In the genomic region with DNA sequence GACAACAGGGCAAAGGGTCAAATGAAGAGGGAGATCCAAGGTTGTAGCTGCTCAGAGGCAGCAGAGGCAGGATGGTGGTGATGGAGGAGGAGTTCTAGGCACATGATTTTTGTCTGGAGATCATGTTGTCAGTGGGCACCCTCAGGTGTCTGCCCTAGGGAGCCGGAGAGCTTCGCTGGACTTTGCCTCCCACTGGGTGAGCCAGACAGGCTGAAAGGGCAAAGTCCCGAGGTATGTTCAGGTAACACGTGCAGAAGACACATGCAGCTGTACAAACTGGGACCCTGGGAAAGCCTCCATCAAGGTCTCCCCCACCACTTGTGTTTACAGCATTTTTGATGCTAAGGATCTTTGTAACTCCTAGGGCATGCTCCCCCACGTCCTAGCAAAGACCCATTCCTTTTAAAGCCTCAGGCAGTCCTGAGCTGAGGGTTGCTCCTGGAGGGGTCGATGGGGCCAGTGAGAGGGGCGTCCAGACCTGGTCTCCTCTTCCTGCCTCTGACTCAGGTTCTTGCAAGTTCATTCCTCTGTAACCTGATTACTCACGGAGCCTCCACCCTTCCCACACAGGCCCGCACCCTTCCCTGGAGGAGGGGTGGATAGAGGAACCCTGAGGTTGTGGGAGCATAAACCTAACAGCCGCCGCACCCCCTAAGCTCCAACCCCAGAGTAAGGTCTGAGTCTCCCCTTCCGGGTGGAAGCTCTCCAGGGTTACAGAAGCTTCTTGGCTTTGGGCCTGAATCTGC, we compare ENCODE assay signal across 14 mouse cellular contexts. TPM values are rescaled to one million over a fixed set of nuclear protein-coding genes. Genes with fewer than 3 reads are reported as not detected.
DNase-seq lines count a peak whose midpoint lies in the region; ATAC-seq and TF ChIP-seq lines count a peak whose summit lies in the region.
"Had no signal": no experiment of that assay in that cellular context is flagged by ENCODE, and none has a peak within 500 bp of the region (broad histone marks: within the 10 kb centered on the region; RNA-seq: fewer than 3 reads in every experiment).

No protein-coding gene starts in this region.

- no peaks in the 10 kb centered on the region for H3K9me3 ChIP-seq in lung, postnatal 0 days (ENCODE audit: low read length)
- H3K9me3 ChIP-seq in intestine, embryonic 14.5 days (ENCODE audit: control insufficient read depth, low read length): peaks cover 3% of the 10 kb centered on the region; the same call in 1 of the 2 replicates
- H3K9me3 ChIP-seq in limb, embryonic 11.5 days (ENCODE audit: control insufficient read depth, low read length): peaks cover 2% of the 10 kb centered on the region; the same call in 1 of the 2 replicates
- H3K9me3 ChIP-seq in stomach, postnatal 0 days (ENCODE audit: control insufficient read depth, low read length): no peaks in the 10 kb centered on the region
- H3K9me3 ChIP-seq in forebrain, postnatal 0 days (ENCODE audit: low read length): no peaks in the 10 kb centered on the region
- H3K9me3 ChIP-seq: forebrain, embryonic 13.5 days; heart, embryonic 12.5 days had no signal

- TF ChIP-seq EP300 in lung, postnatal 0 days (IDR thresholded peaks at IDR 0.05): no peak
- TF ChIP-seq EP300 in stomach, postnatal 0 days (optimal IDR thresholded peaks at IDR 0.05): no peak

- no peak overlapping the region for H3K27ac ChIP-seq in lung, postnatal 0 days (ENCODE audit: low read length)
- peak overlapping the region; percentile 47; the same call in 1 of the 2 replicates for H3K27ac ChIP-seq in intestine, embryonic 14.5 days (ENCODE audit: low read depth)
- H3K27ac ChIP-seq in limb, embryonic 11.5 days (replicated peaks; ENCODE audit: low read depth, low read length): peak overlapping the region; percentile 55
- H3K27ac ChIP-seq in stomach, postnatal 0 days (replicated peaks): peak overlapping the region; percentile 81
- H3K27ac ChIP-seq in forebrain, postnatal 0 days (ENCODE audit: low read depth, low read length): no peak overlapping the region
- H3K27ac ChIP-seq: forebrain, embryonic 13.5 days had no signal

- H3K9ac ChIP-seq in lung, postnatal 0 days (replicated peaks; ENCODE audit: low read depth): no peak overlapping the region
- no peak overlapping the region for H3K9ac ChIP-seq in intestine, embryonic 14.5 days (ENCODE audit: low read length)
- no peak overlapping the region for H3K9ac ChIP-seq in limb, embryonic 11.5 days (ENCODE audit: low read length)
- 0 out of 2 replicates have a peak overlapping the region, but pooled peaks have one; percentile 31 for H3K9ac ChIP-seq in stomach, postnatal 0 days (ENCODE audit: low read length)
- no peak overlapping the region for H3K9ac ChIP-seq in forebrain, postnatal 0 days
- H3K9ac ChIP-seq: forebrain, embryonic 13.5 days; heart, embryonic 12.5 days had no signal

- DNase-seq in lung, postnatal 0 days (ENCODE audit: low spot score): peak; percentile 36
- no peak for DNase-seq in lung, postnatal 4 days
- peak; percentile 63 for DNase-seq in intestine, embryonic 14.5 days (ENCODE audit: low spot score)
- no peak for DNase-seq in limb, embryonic 11.5 days (ENCODE audit: low spot score)
- DNase-seq in stomach, postnatal 0 days (ENCODE audit: low spot score): peak; percentile 84
- DNase-seq in layer of hippocampus, postnatal 36 days: no peak
- no peak for DNase-seq in forebrain, postnatal 0 days
- DNase-seq: adrenal gland, adult 2 months; cerebellum, adult 8-10 months had no signal

- H3K36me3 ChIP-seq in lung, postnatal 0 days (ENCODE audit: insufficient read depth, low read length): no peaks in the 10 kb centered on the region
- H3K36me3 ChIP-seq in intestine, embryonic 14.5 days (ENCODE audit: control insufficient read depth, insufficient read depth, low read length): no peaks in the 10 kb centered on the region
- H3K36me3 ChIP-seq in limb, embryonic 11.5 days (ENCODE audit: control insufficient read depth, insufficient read depth, low read length): no peaks in the 10 kb centered on the region
- H3K36me3 ChIP-seq in stomach, postnatal 0 days (ENCODE audit: control insufficient read depth, insufficient read depth, low read length): no peaks in the 10 kb centered on the region
- no peaks in the 10 kb centered on the region for H3K36me3 ChIP-seq in forebrain, postnatal 0 days (ENCODE audit: insufficient read depth)
- H3K36me3 ChIP-seq: heart, embryonic 12.5 days had no signal

- 56% methylated on average over 12 of the region's 12 CpGs for WGBS in lung, postnatal 0 days
- WGBS in intestine, embryonic 14.5 days: 40% methylated on average over 12 of the region's 12 CpGs
- WGBS in limb, embryonic 11.5 days: 59% methylated on average over 12 of the region's 12 CpGs
- 38% methylated on average over 12 of the region's 12 CpGs for WGBS in stomach, postnatal 0 days
- WGBS in forebrain, postnatal 0 days: 75% methylated on average over 12 of the region's 12 CpGs

- TF ChIP-seq CTCF in lung, postnatal 0 days (IDR thresholded peaks at IDR 0.05): no peak
- TF ChIP-seq CTCF in stomach, postnatal 0 days (IDR thresholded peaks at IDR 0.05; ENCODE audit: low read depth): no peak
- no peak for TF ChIP-seq CTCF in forebrain, postnatal 0 days (IDR thresholded peaks at IDR 0.05; ENCODE audit: low read depth)

- H3K4me1 ChIP-seq in lung, postnatal 0 days (ENCODE audit: insufficient read depth, low read depth, low read length): no peaks in the 10 kb centered on the region
- peaks cover 17% of the 10 kb centered on the region for H3K4me1 ChIP-seq in intestine, embryonic 14.5 days (replicated peaks; ENCODE audit: control insufficient read depth, insufficient read depth, low read length)
- H3K4me1 ChIP-seq in limb, embryonic 11.5 days (ENCODE audit: control insufficient read depth, insufficient read depth, low read length): peaks cover 14% of the 10 kb centered on the region
- H3K4me1 ChIP-seq in stomach, postnatal 0 days (replicated peaks; ENCODE audit: control insufficient read depth, insufficient read depth): peaks cover 9% of the 10 kb centered on the region
- H3K4me1 ChIP-seq in forebrain, postnatal 0 days (ENCODE audit: insufficient read depth): no peaks in the 10 kb centered on the region
- H3K4me1 ChIP-seq: forebrain, embryonic 13.5 days had no signal

- peak; percentile 25; the same call in 1 of the 2 replicates for ATAC-seq in lung, postnatal 0 days
- peak; percentile 59 for ATAC-seq in intestine, embryonic 14.5 days (replicated peaks; ENCODE audit: low FRiP score, low TSS enrichment, low read depth)
- ATAC-seq in limb, embryonic 11.5 days (ENCODE audit: insufficient number of reproducible peaks, low FRiP score, low TSS enrichment, low read depth): no peak
- ATAC-seq in stomach, postnatal 0 days (ENCODE audit: low FRiP score, low TSS enrichment): peak; percentile 91
- ATAC-seq in erythroblast, adult 5-6 weeks (replicated peaks; ENCODE audit: low FRiP score, poor library complexity, severe bottlenecking): no peak
- no peak for ATAC-seq in forebrain, postnatal 0 days
- ATAC-seq: forebrain, embryonic 13.5 days had no signal

- H3K4me3 ChIP-seq in lung, postnatal 0 days (ENCODE audit: low read depth, low read length): no peak overlapping the region
- no peak overlapping the region for H3K4me3 ChIP-seq in intestine, embryonic 14.5 days (ENCODE audit: low read depth, low read length)
- no peak overlapping the region for H3K4me3 ChIP-seq in limb, embryonic 11.5 days (ENCODE audit: low read depth, low read length)
- no peak overlapping the region for H3K4me3 ChIP-seq in stomach, postnatal 0 days (ENCODE audit: low read depth, low read length)
- no peak overlapping the region for H3K4me3 ChIP-seq in forebrain, postnatal 0 days (ENCODE audit: low read depth, low read length)
- H3K4me3 ChIP-seq: forebrain, embryonic 13.5 days; heart, embryonic 12.5 days; megakaryocyte, embryonic 14.5 days had no signal

- H3K4me2 ChIP-seq in lung, postnatal 0 days (replicated peaks; ENCODE audit: low read depth, low read length): no peak overlapping the region
- 0 out of 2 replicates have a peak overlapping the region, but pooled peaks have one; percentile 3 for H3K4me2 ChIP-seq in intestine, embryonic 14.5 days (ENCODE audit: low read length)
- H3K4me2 ChIP-seq in limb, embryonic 11.5 days (ENCODE audit: low read depth, severe bottlenecking): no peak overlapping the region
- H3K4me2 ChIP-seq in stomach, postnatal 0 days (replicated peaks; ENCODE audit: low read depth): no peak overlapping the region
- H3K4me2 ChIP-seq in forebrain, postnatal 0 days (ENCODE audit: low read depth): no peak overlapping the region
- H3K4me2 ChIP-seq: forebrain, embryonic 13.5 days; heart, embryonic 12.5 days had no signal

- no peaks in the 10 kb centered on the region for H3K27me3 ChIP-seq in lung, postnatal 0 days (replicated peaks; ENCODE audit: insufficient read depth, low read length)
- no peaks in the 10 kb centered on the region for H3K27me3 ChIP-seq in intestine, embryonic 14.5 days (replicated peaks; ENCODE audit: control insufficient read depth, insufficient read depth, low read length)
- H3K27me3 ChIP-seq in limb, embryonic 11.5 days (ENCODE audit: control insufficient read depth, insufficient read depth, low read length): no peaks in the 10 kb centered on the region
- no peaks in the 10 kb centered on the region for H3K27me3 ChIP-seq in stomach, postnatal 0 days (ENCODE audit: control insufficient read depth, insufficient read depth, low read length)
- H3K27me3 ChIP-seq in forebrain, postnatal 0 days (ENCODE audit: insufficient read depth, low read length): no peaks in the 10 kb centered on the region
- H3K27me3 ChIP-seq: forebrain, embryonic 13.5 days; heart, embryonic 12.5 days had no signal

RNA-seq across cellular contexts. Expression of gene Tns4, which starts 17.0 kb away (rescaled TPM):
- 0.13 and 0.24 TPM in 2 replicates for polyA plus RNA-seq in lung, postnatal 0 days (2015; fragmentation: Nextera tagmentation; extraction: Ambion mirVana)
- polyA plus RNA-seq in intestine, embryonic 14.5 days (2014; fragmentation: Nextera tagmentation; extraction: Ambion mirVana): 0.70 and 0.84 TPM in 2 replicates
- polyA plus RNA-seq in limb, embryonic 11.5 days (2014; fragmentation: Nextera tagmentation; extraction: Ambion mirVana): 1.2 and 1.6 TPM in 2 replicates
- 0.82 and 1.1 TPM in 2 replicates for polyA plus RNA-seq in stomach, postnatal 0 days (2015; fragmentation: Nextera tagmentation; extraction: Ambion mirVana)
- 0.77 TPM in 1 of 2 replicates, not detected in the other for total RNA-seq in erythroblast, adult 5-6 weeks (2015; ENCODE audit: low replicate concordance)
- 0.42 TPM in 1 of 2 replicates, not detected in the other for total RNA-seq in erythroblast, adult 5-6 weeks (2017; ENCODE audit: low replicate concordance)
- not detected for total RNA-seq in layer of hippocampus, postnatal 36 days (2021)
- total RNA-seq in forebrain, postnatal 0 days (2014; rRNA removed): 0.48 TPM in 1 of 2 replicates, not detected in the other
- 0.29 TPM in 1 of 2 replicates, not detected in the other for polyA plus RNA-seq in forebrain, postnatal 0 days (2015; fragmentation: Nextera tagmentation; extraction: Ambion mirVana)
- polyA plus RNA-seq: forebrain, embryonic 13.5 days had no signal

RNA-seq across cellular contexts. Expression of gene Ccr7, which starts 48.7 kb away (rescaled TPM):
- polyA plus RNA-seq in lung, postnatal 0 days (2015; fragmentation: Nextera tagmentation; extraction: Ambion mirVana): 0.50 and 0.69 TPM in 2 replicates
- polyA plus RNA-seq in intestine, embryonic 14.5 days (2014; fragmentation: Nextera tagmentation; extraction: Ambion mirVana): 0.35 and 0.61 TPM in 2 replicates
- 1.0 and 1.3 TPM in 2 replicates for polyA plus RNA-seq in limb, embryonic 11.5 days (2014; fragmentation: Nextera tagmentation; extraction: Ambion mirVana)
- 0.05 and 0.07 TPM in 2 replicates for polyA plus RNA-seq in stomach, postnatal 0 days (2015; fragmentation: Nextera tagmentation; extraction: Ambion mirVana)
- total RNA-seq in erythroblast, adult 5-6 weeks (2015; ENCODE audit: low replicate concordance): 1.0 and 2.9 TPM in 2 replicates
- total RNA-seq in erythroblast, adult 5-6 weeks (2017; ENCODE audit: low replicate concordance): 0.60 and 0.98 TPM in 2 replicates
- not detected for total RNA-seq in layer of hippocampus, postnatal 36 days (2021)
- total RNA-seq in forebrain, postnatal 0 days (2014; rRNA removed): 0.38 TPM in 1 of 2 replicates, not detected in the other
- 0.06 and 0.17 TPM in 2 replicates for polyA plus RNA-seq in forebrain, postnatal 0 days (2015; fragmentation: Nextera tagmentation; extraction: Ambion mirVana)
- total RNA-seq: layer of hippocampus, postnatal 10 days had no signal
- polyA plus RNA-seq: forebrain, embryonic 13.5 days had no signal

Comparison
In these comparisons a context has a peak if more than half of its experiments do, and no peak if none do; other contexts are left out.
1. DNase-seq: peak in lung, postnatal 0 days (single experiment), intestine, embryonic 14.5 days (single experiment) and stomach, postnatal 0 days (single experiment); none in lung, postnatal 4 days (0 of 2), limb, embryonic 11.5 days (single experiment), layer of hippocampus, postnatal 36 days (0 of 2) and forebrain, postnatal 0 days (single experiment).
2. ATAC-seq: peak in lung, postnatal 0 days (single experiment), intestine, embryonic 14.5 days (single experiment) and stomach, postnatal 0 days (single experiment); none in limb, embryonic 11.5 days (single experiment), erythroblast, adult 5-6 weeks (single experiment) and forebrain, postnatal 0 days (single experiment).
3. H3K27ac ChIP-seq: peak in intestine, embryonic 14.5 days (single experiment), limb, embryonic 11.5 days (single experiment) and stomach, postnatal 0 days (single experiment); none in lung, postnatal 0 days (single experiment) and forebrain, postnatal 0 days (single experiment).